Mouse (Mus musculus): Measurements from ENCODE around the gene Prkcb. TPM values are rescaled to one million over a fixed set of nuclear protein-coding genes. Genes with fewer than 3 reads are reported as not detected.
A peak's percentile ranks its signal among the peaks of the same experiment; 100 is the strongest.

The Prkcb gene
- polyA plus RNA-seq, 1 experiment from 2014 or later = 139 TPM

GRCm38 (mm10) chr7:122657423-122658126, 369.0 kb downstream of the Prkcb start:
- Histone ChIP-seq H3K4me2 (ENCODE audit: low read length) (no peak overlapping the region), H3K4me3 (ENCODE audit: low read length) (no peak overlapping the region), H3K9me3 (ENCODE audit: control insufficient read depth, low read length) (no peaks in the 10 kb centered on the region), H3K27ac (ENCODE audit: low read depth, low read length) (no peak overlapping the region), H3K27me3 (replicated peaks; ENCODE audit: control insufficient read depth, insufficient read depth, low read length) (no peaks in the 10 kb centered on the region), H3K4me1 (ENCODE audit: control insufficient read depth, insufficient read depth, low read depth, low read length) (no peaks in the 10 kb centered on the region), H3K9ac (ENCODE audit: low read depth, low read length) (no peak overlapping the region), H3K36me3 (ENCODE audit: control insufficient read depth, insufficient read depth, low read length) (no peaks in the 10 kb centered on the region)
- no peak for ATAC-seq
- 92% methylated on average over 5 of the region's 5 CpGs for WGBS

- no peak overlapping the region for H3K4me2 ChIP-seq (ENCODE audit: low read length)
- no peak overlapping the region for H3K4me3 ChIP-seq (ENCODE audit: low read length)
- H3K27ac ChIP-seq (ENCODE audit: low read depth, low read length) = no peak overlapping the region
- no peak for ATAC-seq
- no peak overlapping the region for H3K9ac ChIP-seq (ENCODE audit: low read depth, low read length)
- H3K9me3 ChIP-seq (ENCODE audit: control insufficient read depth, low read length) = no peaks in the 10 kb centered on the region
- 78% methylated on average over 7 of the region's 7 CpGs for WGBS
- H3K36me3 ChIP-seq (ENCODE audit: control insufficient read depth, insufficient read depth, low read length) = no peaks in the 10 kb centered on the region
- H3K4me1 ChIP-seq (ENCODE audit: control insufficient read depth, insufficient read depth, low read depth, low read length) = no peaks in the 10 kb centered on the region; the same call in 1 of the 2 replicates
- no peaks in the 10 kb centered on the region for H3K27me3 ChIP-seq (replicated peaks; ENCODE audit: control insufficient read depth, insufficient read depth, low read length)
Observed at GRCm38 (mm10) chr7:122665311-122666049, 376.9 kb downstream of the Prkcb start.

- WGBS = 26% methylated on average over 5 of the region's 5 CpGs
Observed at GRCm38 (mm10) chr7:122667903-122668302, 379.4 kb downstream of the Prkcb start.

GRCm38 (mm10) chr7:122670442-122670872, 381.9 kb downstream of the Prkcb start, which contains the start of gene Cacng3:
TSS of gene Cacng3 (plus strand) at chr7:122670492.
- peak within 1 kb of the TSS; percentile 52 for H3K9ac ChIP-seq (ENCODE audit: low read depth, low read length)
- WGBS = 14% methylated on average over 13 of the region's 13 CpGs
- ATAC-seq = no peak; the same call in 1 of the 2 replicates

More at GRCm38 (mm10) chr7:122667903-122668302, 379.4 kb downstream of the Prkcb start:
- no peak overlapping the region for H3K9ac ChIP-seq (ENCODE audit: low read depth, low read length)
- no peaks in the 10 kb centered on the region for H3K36me3 ChIP-seq (ENCODE audit: control insufficient read depth, insufficient read depth, low read length)
- no peaks in the 10 kb centered on the region for H3K27me3 ChIP-seq (replicated peaks; ENCODE audit: control insufficient read depth, insufficient read depth, low read length)
- no peaks in the 10 kb centered on the region for H3K9me3 ChIP-seq (ENCODE audit: control insufficient read depth, low read length)
- H3K4me2 ChIP-seq (ENCODE audit: low read length) = no peak overlapping the region
- ATAC-seq = no peak
- no peak overlapping the region for H3K4me3 ChIP-seq (ENCODE audit: low read length)
- no peaks in the 10 kb centered on the region; the same call in 1 of the 2 replicates for H3K4me1 ChIP-seq (ENCODE audit: control insufficient read depth, insufficient read depth, low read depth, low read length)
- no peak overlapping the region for H3K27ac ChIP-seq (ENCODE audit: low read depth, low read length)

GRCm38 (mm10) chr7:122670873-122671641, 382.5 kb downstream of the Prkcb start:
- 6% methylated on average over 45 of the region's 45 CpGs for WGBS
- H3K4me3 ChIP-seq (ENCODE audit: low read length) = peak overlapping the region; percentile 47

More at GRCm38 (mm10) chr7:122670442-122670872, 381.9 kb downstream of the Prkcb start, which contains the start of gene Cacng3:
- Histone ChIP-seq H3K27ac (ENCODE audit: low read depth, low read length) (peak within 1 kb of the TSS; percentile 63), H3K4me1 (ENCODE audit: control insufficient read depth, insufficient read depth, low read depth, low read length) (no peaks in the 10 kb centered on the region; the same call in 1 of the 2 replicates), H3K9me3 (ENCODE audit: control insufficient read depth, low read length) (no peaks in the 10 kb centered on the region), H3K36me3 (ENCODE audit: control insufficient read depth, insufficient read depth, low read length) (no peaks in the 10 kb centered on the region), H3K4me3 (ENCODE audit: low read length) (peak within 1 kb of the TSS; percentile 47), H3K4me2 (ENCODE audit: low read length) (peak within 1 kb of the TSS; percentile 51), H3K27me3 (replicated peaks; ENCODE audit: control insufficient read depth, insufficient read depth, low read length) (no peaks in the 10 kb centered on the region)

GRCm38 (mm10) chr7:122672981-122673380, 384.4 kb downstream of the Prkcb start:
- H3K27me3 ChIP-seq (replicated peaks; ENCODE audit: control insufficient read depth, insufficient read depth, low read length) = no peaks in the 10 kb centered on the region
- H3K9me3 ChIP-seq (ENCODE audit: control insufficient read depth, low read length) = no peaks in the 10 kb centered on the region
- no peak for ATAC-seq
- H3K36me3 ChIP-seq (ENCODE audit: control insufficient read depth, insufficient read depth, low read length) = no peaks in the 10 kb centered on the region
- no peak overlapping the region for H3K9ac ChIP-seq (ENCODE audit: low read depth, low read length)
- peak overlapping the region; percentile 51 for H3K4me2 ChIP-seq (ENCODE audit: low read length)
- H3K4me1 ChIP-seq (ENCODE audit: control insufficient read depth, insufficient read depth, low read depth, low read length) = no peaks in the 10 kb centered on the region; the same call in 1 of the 2 replicates
- WGBS = 48% methylated on average over 5 of the region's 5 CpGs
- no peak overlapping the region for H3K27ac ChIP-seq (ENCODE audit: low read depth, low read length)
- H3K4me3 ChIP-seq (ENCODE audit: low read length) = peak overlapping the region; percentile 47

More at GRCm38 (mm10) chr7:122670873-122671641, 382.5 kb downstream of the Prkcb start:
- peak overlapping the region; percentile 63 for H3K27ac ChIP-seq (ENCODE audit: low read depth, low read length)
- H3K9ac ChIP-seq (ENCODE audit: low read depth, low read length) = peak overlapping the region; percentile 52
- no peaks in the 10 kb centered on the region for H3K9me3 ChIP-seq (ENCODE audit: control insufficient read depth, low read length)
- no peaks in the 10 kb centered on the region; the same call in 1 of the 2 replicates for H3K4me1 ChIP-seq (ENCODE audit: control insufficient read depth, insufficient read depth, low read depth, low read length)
- peak; percentile 90 for ATAC-seq
- no peaks in the 10 kb centered on the region for H3K27me3 ChIP-seq (replicated peaks; ENCODE audit: control insufficient read depth, insufficient read depth, low read length)
- H3K36me3 ChIP-seq (ENCODE audit: control insufficient read depth, insufficient read depth, low read length) = no peaks in the 10 kb centered on the region
- peak overlapping the region; percentile 51 for H3K4me2 ChIP-seq (ENCODE audit: low read length)

- no peak for ATAC-seq
- no peak overlapping the region for H3K9ac ChIP-seq (ENCODE audit: low read depth, low read length)
- no peaks in the 10 kb centered on the region; the same call in 1 of the 2 replicates for H3K4me1 ChIP-seq (ENCODE audit: control insufficient read depth, insufficient read depth, low read depth, low read length)
- WGBS = 68% methylated on average over 7 of the region's 7 CpGs
- no peak overlapping the region for H3K4me3 ChIP-seq (ENCODE audit: low read length)
- H3K4me2 ChIP-seq (ENCODE audit: low read length) = peak overlapping the region; percentile 33
- H3K27ac ChIP-seq (ENCODE audit: low read depth, low read length) = no peak overlapping the region
- no peaks in the 10 kb centered on the region for H3K27me3 ChIP-seq (replicated peaks; ENCODE audit: control insufficient read depth, insufficient read depth, low read length)
- no peaks in the 10 kb centered on the region for H3K36me3 ChIP-seq (ENCODE audit: control insufficient read depth, insufficient read depth, low read length)
- H3K9me3 ChIP-seq (ENCODE audit: control insufficient read depth, low read length) = no peaks in the 10 kb centered on the region
Observed at GRCm38 (mm10) chr7:122675207-122675606, 386.7 kb downstream of the Prkcb start.
